Mouse (Mus musculus) liver, embryonic 14 days (tissue): ENCODE results near the gene Klf12. TPM values are rescaled to one million over a fixed set of nuclear protein-coding genes. Genes with fewer than 3 reads are reported as not detected.

Source experiments
- polyA plus RNA-seq: library from polyadenylated mRNA; depleted of rRNA; stranded (reverse); fragments of >200 nt; gene quantifications from 2 replicates; pipeline ENCODE4 v1.2.3, GENCODE M21; 2012; rRNA removed

Gene Klf12
- 3.5 and 3.9 TPM in 2 replicates for polyA plus RNA-seq

DNA sequence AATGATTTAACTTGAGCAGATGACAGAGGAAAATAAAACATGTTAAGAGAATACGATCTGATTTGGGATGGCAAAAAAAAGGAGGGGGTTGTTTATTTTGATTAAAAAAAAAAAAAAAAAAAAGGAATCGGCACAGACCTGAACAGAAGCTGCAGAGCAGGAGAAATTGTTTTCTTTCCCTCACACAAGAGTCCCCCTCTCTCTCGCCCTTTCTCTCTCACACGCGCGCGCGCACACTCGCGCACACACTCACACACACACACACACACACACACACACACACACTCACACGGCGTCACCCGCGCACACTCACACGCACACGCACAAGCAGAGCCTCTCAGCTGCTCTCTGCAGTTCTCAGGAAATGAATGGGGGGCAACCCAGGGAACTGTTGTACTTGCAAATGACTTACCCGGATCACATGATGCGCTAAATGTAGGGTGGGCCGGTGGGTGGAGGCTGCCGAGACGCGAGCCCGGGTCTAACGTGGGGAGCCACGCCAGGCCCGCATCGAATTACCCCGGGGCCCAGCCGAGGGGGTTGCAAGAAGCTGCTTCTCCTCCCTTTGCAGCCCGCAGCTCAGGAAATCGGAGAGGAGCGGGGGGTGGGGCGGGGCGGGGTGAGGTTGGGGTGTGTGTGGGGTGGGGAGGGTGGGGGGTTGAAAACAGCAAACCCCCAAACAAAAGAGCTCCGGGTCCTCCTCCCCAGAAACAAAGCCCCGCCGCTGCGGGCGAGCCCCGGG, at the start of gene Klf12:
Gene Klf12, minus strand, starts transcription at position 561 of the 742 bp plus-strand sequence.

